Mouse (Mus musculus): ENCODE data around the gene Ubqln2. TPM values are rescaled to one million over a fixed set of nuclear protein-coding genes. Genes with fewer than 3 reads are reported as not detected.

Ubqln2 gene
- polyA plus RNA-seq, 1 experiment: 17.5 TPM

DNA sequence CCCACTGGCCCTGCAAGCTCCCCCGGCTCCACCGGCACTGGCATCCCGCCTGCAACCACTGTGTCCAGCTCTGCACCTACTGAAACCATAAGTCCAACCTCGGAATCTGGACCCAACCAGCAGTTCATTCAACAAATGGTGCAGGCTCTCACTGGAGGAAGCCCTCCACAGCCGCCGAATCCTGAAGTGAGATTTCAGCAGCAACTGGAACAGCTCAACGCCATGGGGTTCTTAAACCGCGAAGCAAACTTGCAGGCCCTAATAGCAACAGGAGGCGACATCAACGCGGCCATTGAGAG, 2.0 kb downstream of the Ubqln2 start:
- peak overlapping the region; percentile 100 for H3K4me3 ChIP-seq (ENCODE audit: low read depth, low read length)

DNA sequence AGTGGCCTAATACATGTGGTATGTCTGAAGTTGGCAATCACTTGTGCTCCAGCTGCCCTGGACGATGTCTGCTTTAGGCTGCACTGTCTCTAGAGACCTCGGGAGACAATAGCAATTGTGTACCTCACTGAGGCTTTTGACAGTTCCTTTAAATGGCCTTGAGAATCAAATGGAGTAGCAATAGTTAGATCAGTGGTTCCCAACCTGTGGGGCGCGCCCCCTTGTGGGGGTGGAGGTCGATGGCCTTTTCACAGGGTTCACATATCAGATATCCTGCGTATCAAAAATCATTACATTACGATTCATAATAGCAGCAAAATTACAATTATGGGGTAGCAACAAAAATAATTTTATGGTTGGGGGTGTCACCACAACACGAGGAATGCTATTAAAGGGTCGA, 7.9 kb downstream of the Ubqln2 start:
- H3K27ac ChIP-seq (ENCODE audit: insufficient read depth, low read depth, low read length): no peak overlapping the region
- TF ChIP-seq CTCF (IDR thresholded peaks at IDR 0.05; ENCODE audit: extremely low read depth, insufficient read length, insufficient replicate concordance, low read depth, low read length) (peak; percentile 42; the same call in 1 of the 2 replicates), POLR2A (IDR thresholded peaks at IDR 0.05; ENCODE audit: low read depth, low read length) (no peak)
- WGBS: 33% methylated on average over 9 of the region's 9 CpGs
- no peaks in the 10 kb centered on the region for H3K36me3 ChIP-seq (ENCODE audit: control insufficient read depth, insufficient read depth, low read length)
- no peaks in the 10 kb centered on the region for H3K27me3 ChIP-seq (ENCODE audit: control insufficient read depth, insufficient read depth, low read length)
- H3K4me3 ChIP-seq (ENCODE audit: low read depth, low read length): no peak overlapping the region
- H3K4me1 ChIP-seq (ENCODE audit: control insufficient read depth, insufficient read depth, insufficient read length, low read length): no peaks in the 10 kb centered on the region

More for the DNA sequence above, 2.0 kb downstream of the Ubqln2 start:
- Histone ChIP-seq H3K36me3 (ENCODE audit: control insufficient read depth, insufficient read depth, low read length) (no peaks in the 10 kb centered on the region; the same call in 1 of the 2 replicates), H3K27ac (ENCODE audit: insufficient read depth, low read depth, low read length) (no peak overlapping the region), H3K27me3 (ENCODE audit: control insufficient read depth, insufficient read depth, low read length) (no peaks in the 10 kb centered on the region), H3K4me1 (ENCODE audit: control insufficient read depth, insufficient read depth, insufficient read length, low read length) (peaks cover 5% of the 10 kb centered on the region; the same call in 1 of the 2 replicates)
- no peak for TF ChIP-seq CTCF (IDR thresholded peaks at IDR 0.05; ENCODE audit: extremely low read depth, insufficient read length, insufficient replicate concordance, low read depth, low read length)
- no peak for TF ChIP-seq POLR2A (IDR thresholded peaks at IDR 0.05; ENCODE audit: low read depth, low read length)
- WGBS: 69% methylated on average over 12 of the region's 12 CpGs

DNA sequence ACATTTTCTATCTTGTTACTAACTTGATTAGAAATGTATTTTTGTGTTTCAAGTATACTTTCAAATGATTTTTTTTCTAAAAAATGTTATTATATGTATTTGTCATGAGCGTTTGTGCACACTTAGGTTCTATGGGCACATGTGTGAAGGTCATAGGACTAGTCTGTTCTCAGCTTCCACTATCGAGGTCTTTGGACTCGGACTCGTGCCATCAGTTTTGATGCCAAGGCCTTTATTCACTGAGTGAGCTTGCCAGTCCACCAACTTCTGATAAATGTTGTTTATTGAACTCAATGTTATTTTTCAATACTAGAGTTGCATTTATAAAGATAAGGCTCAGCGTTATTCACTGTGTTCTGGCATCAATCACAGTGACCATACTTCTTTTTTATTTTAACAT, 17.5 kb downstream of the Ubqln2 start:
- H3K4me3 ChIP-seq (ENCODE audit: low read depth, low read length): no peak overlapping the region
- H3K27me3 ChIP-seq (ENCODE audit: control insufficient read depth, insufficient read depth, low read length): no peaks in the 10 kb centered on the region
- no peaks in the 10 kb centered on the region for H3K36me3 ChIP-seq (ENCODE audit: control insufficient read depth, insufficient read depth, low read length)
- WGBS: 80% methylated on average over 5 of the region's 5 CpGs
- H3K4me1 ChIP-seq (ENCODE audit: control insufficient read depth, insufficient read depth, insufficient read length, low read length): no peaks in the 10 kb centered on the region
- no peak for TF ChIP-seq POLR2A (IDR thresholded peaks at IDR 0.05; ENCODE audit: low read depth, low read length)
- no peak for TF ChIP-seq CTCF (IDR thresholded peaks at IDR 0.05; ENCODE audit: extremely low read depth, insufficient read length, insufficient replicate concordance, low read depth, low read length)
- H3K27ac ChIP-seq (ENCODE audit: insufficient read depth, low read depth, low read length): no peak overlapping the region

GRCm38 (mm10) chrX:153528399-153528798, 30.4 kb downstream of the Ubqln2 start:
- WGBS: 19% methylated on average over 2 of the region's 2 CpGs
- Histone ChIP-seq H3K4me1 (ENCODE audit: control insufficient read depth, insufficient read depth, insufficient read length, low read length) (no peaks in the 10 kb centered on the region), H3K27me3 (ENCODE audit: control insufficient read depth, insufficient read depth, low read length) (no peaks in the 10 kb centered on the region), H3K27ac (ENCODE audit: insufficient read depth, low read depth, low read length) (no peak overlapping the region), H3K36me3 (ENCODE audit: control insufficient read depth, insufficient read depth, low read length) (no peaks in the 10 kb centered on the region), H3K4me3 (ENCODE audit: low read depth, low read length) (no peak overlapping the region)
- TF ChIP-seq CTCF (IDR thresholded peaks at IDR 0.05; ENCODE audit: extremely low read depth, insufficient read length, insufficient replicate concordance, low read depth, low read length) (no peak), POLR2A (IDR thresholded peaks at IDR 0.05; ENCODE audit: low read depth, low read length) (no peak)

Other genes starting within 250 kb of the Ubqln2 start
- gene Cypt3, start 60.4 kb downstream of the Ubqln2 start, polyA plus RNA-seq (2012; rRNA removed): not detected in 2 replicates
- gene Kctd12b, start 198.2 kb downstream of the Ubqln2 start, polyA plus RNA-seq (2012; rRNA removed): 0.24 and 0.51 TPM in 2 replicates
- 5.3 and 5.6 TPM in 2 replicates for gene Nbdy, start 225.4 kb downstream of the Ubqln2 start, polyA plus RNA-seq (2012; rRNA removed)

All from small intestine, adult 2 months (tissue).